Mouse (Mus musculus): ENCODE measurements around the gene Nid2.

Gene Nid2

GRCm38 (mm10) chr14:19777945-19778344, 26.9 kb downstream of the Nid2 start:
- DNase-seq (ENCODE audit: low read depth, low spot score), result no peak

- DNase-seq (ENCODE audit: low read depth, low spot score), result no peak
These were observed 34.9 kb downstream of the Nid2 start for GRCm38 (mm10) chr14:19785797-19786588.

- DNase-seq (ENCODE audit: low read depth, low spot score), result no peak
These were observed 37.4 kb downstream of the Nid2 start for GRCm38 (mm10) chr14:19788443-19788842.

- DNase-seq (ENCODE audit: low read depth, low spot score), result no peak
These were observed 43.8 kb downstream of the Nid2 start for GRCm38 (mm10) chr14:19794881-19795280.

GRCm38 (mm10) chr14:19796541-19797304, 45.7 kb downstream of the Nid2 start:
- DNase-seq (ENCODE audit: low read depth, low spot score), result no peak

GRCm38 (mm10) chr14:19800485-19800884, 49.4 kb downstream of the Nid2 start:
- no peak for DNase-seq (ENCODE audit: low read depth, low spot score)

GRCm38 (mm10) chr14:19801474-19802215, 50.6 kb downstream of the Nid2 start:
- DNase-seq (ENCODE audit: low read depth, low spot score), result no peak

GRCm38 (mm10) chr14:19803222-19803621, 52.2 kb downstream of the Nid2 start:
- DNase-seq (ENCODE audit: low read depth, low spot score), result no peak

- no peak for DNase-seq (ENCODE audit: low read depth, low spot score)
These were observed 52.6 kb downstream of the Nid2 start for GRCm38 (mm10) chr14:19803623-19804022.

- DNase-seq (ENCODE audit: low read depth, low spot score), result no peak
These were observed 56.3 kb downstream of the Nid2 start for GRCm38 (mm10) chr14:19807339-19807738.

- DNase-seq (ENCODE audit: low read depth, low spot score), result no peak
These were observed 56.8 kb downstream of the Nid2 start for GRCm38 (mm10) chr14:19807858-19808257.

- no peak for DNase-seq (ENCODE audit: low read depth, low spot score)
These were observed 58.9 kb downstream of the Nid2 start for GRCm38 (mm10) chr14:19809934-19810333.

GRCm38 (mm10) chr14:19813061-19813460, 62.0 kb downstream of the Nid2 start:
- DNase-seq (ENCODE audit: low read depth, low spot score), result no peak

- peak; percentile 47 for DNase-seq (ENCODE audit: low read depth, low spot score)
These were observed 66.9 kb downstream of the Nid2 start for GRCm38 (mm10) chr14:19817949-19818348.

GRCm38 (mm10) chr14:19821686-19822085, 70.6 kb downstream of the Nid2 start:
- no peak for DNase-seq (ENCODE audit: low read depth, low spot score)

- peak; percentile 89 for DNase-seq (ENCODE audit: low read depth, low spot score)
These were observed 72.5 kb downstream of the Nid2 start, which contains the start of gene Rtraf for GRCm38 (mm10) chr14:19823321-19824142. TSS of gene Rtraf (minus strand) at chr14:19823824.

GRCm38 (mm10) chr14:19825481-19825880, 74.4 kb downstream of the Nid2 start:
- no peak for DNase-seq (ENCODE audit: low read depth, low spot score)

- no peak for DNase-seq (ENCODE audit: low read depth, low spot score)
These were observed 85.2 kb downstream of the Nid2 start for GRCm38 (mm10) chr14:19836289-19836688.

GRCm38 (mm10) chr14:19839600-19840332, 88.7 kb downstream of the Nid2 start:
- DNase-seq (ENCODE audit: low read depth, low spot score), result no peak

- no peak for DNase-seq (ENCODE audit: low read depth, low spot score)
These were observed 102.4 kb downstream of the Nid2 start for GRCm38 (mm10) chr14:19853471-19853870.

All from c-Kit-negative CD71-positive TER-119-positive erythroid progenitor cells, embryonic 14.5 days (primary cell).